ENCODE assay signal across 23 mouse cellular contexts in genomic region chr7:20064100-20064499, GRCm38 (mm10). TPM values are rescaled to one million over a fixed set of nuclear protein-coding genes. Genes with fewer than 3 reads are reported as not detected.
DNase-seq lines count a peak whose midpoint lies in the region; ATAC-seq and TF ChIP-seq lines count a peak whose summit lies in the region.
"Not testable (repeated sequence)": the region's sequence is repeated elsewhere in the genome, so short reads cannot be mapped to it uniquely, and the experiment has no call there.
"Had no signal": no experiment of that assay in that cellular context is flagged by ENCODE, and none has a peak within 500 bp of the region (broad histone marks: within the 10 kb centered on the region; RNA-seq: fewer than 3 reads in every experiment).

No protein-coding gene starts in this region.

- H3K4me1 ChIP-seq in E14TG2a.4 (replicated peaks; ENCODE audit: low read depth, low read length); MEL (ENCODE audit: control insufficient read depth in 1 of 2, insufficient read depth in 2 of 2, low read length in 2 of 2); intestine, postnatal 0 days (replicated peaks; ENCODE audit: control insufficient read depth, insufficient read depth, low read length); small intestine, adult 2 months (ENCODE audit: control insufficient read depth, insufficient read depth, insufficient read length, low read length): not testable (repeated sequence)

- TF ChIP-seq POLR2A in MEL (IDR thresholded peaks at IDR 0.05; ENCODE audit: control insufficient read depth in 1 of 2, insufficient read depth in 1 of 2, low read depth in 1 of 2, low read length in 2 of 2, poor library complexity in 1 of 2); small intestine, adult 2 months (IDR thresholded peaks at IDR 0.05; ENCODE audit: low read depth, low read length): not testable (repeated sequence)

- TF ChIP-seq EP300 in MEL (IDR thresholded peaks at IDR 0.05; ENCODE audit: low read depth in 1 of 2, low read length in 2 of 2) = not testable (repeated sequence)

- H3K4me3 ChIP-seq in E14TG2a.4 (replicated peaks; ENCODE audit: low read length); MEL (ENCODE audit: control insufficient read depth in 1 of 2, insufficient read depth in 1 of 2, low read depth in 2 of 2, low read length in 2 of 2); intestine, postnatal 0 days (ENCODE audit: low read depth, low read length); small intestine, adult 2 months (ENCODE audit: low read depth, low read length): not testable (repeated sequence)

- H3K4me2 ChIP-seq in intestine, postnatal 0 days (replicated peaks; ENCODE audit: low read depth) = not testable (repeated sequence)

- peak; percentile 45 for TF ChIP-seq CTCF in E14TG2a.4 (conservative IDR thresholded peaks at IDR 0.05; ENCODE audit: low read length)
- peak; percentile 45 to 54 (median 50); a peak in 5 of 6 replicates for TF ChIP-seq CTCF in MEL (IDR thresholded peaks at IDR 0.05 in 2 of 3, conservative IDR thresholded peaks at IDR 0.05 in 1 of 3; ENCODE audit: control insufficient read depth in 1 of 3, insufficient read depth in 1 of 3, low read depth in 2 of 3, low read length in 3 of 3, poor library complexity in 1 of 3, severe bottlenecking in 1 of 3)
- TF ChIP-seq CTCF in intestine, postnatal 0 days (IDR thresholded peaks at IDR 0.05; ENCODE audit: low read depth) = peak; percentile 49
- TF ChIP-seq CTCF in small intestine, adult 2 months (IDR thresholded peaks at IDR 0.05; ENCODE audit: extremely low read depth, insufficient read length, insufficient replicate concordance, low read depth, low read length) = peak; percentile 19; the same call in 1 of the 2 replicates

- WGBS in intestine, postnatal 0 days = 73% methylated on average over 4 of the region's 4 CpGs
- WGBS in small intestine, adult 2 months = 68% methylated on average over 4 of the region's 4 CpGs

- H3K27ac ChIP-seq in MEL (ENCODE audit: control insufficient read depth, low read depth, low read length); intestine, postnatal 0 days (ENCODE audit: low read depth, low read length); small intestine, adult 2 months (ENCODE audit: insufficient read depth, low read depth, low read length): not testable (repeated sequence)

- not testable (repeated sequence) for ATAC-seq in intestine, postnatal 0 days

- DNase-seq in 3T3-L1 (ENCODE audit: low read depth, low spot score) = peak; percentile 3
- peak; percentile 30 for DNase-seq in MEL (ENCODE audit: low read depth, low spot score)
- DNase-seq in R1 (ENCODE audit: low read depth, low spot score) = peak; percentile 78
- DNase-seq in thymus, postnatal 25 days = peak; percentile 1

- peak; percentile 36 for TF ChIP-seq RAD21 in MEL (IDR thresholded peaks at IDR 0.05; ENCODE audit: low read depth, low read length)

- not testable (repeated sequence) for H3K9ac ChIP-seq in MEL (ENCODE audit: control insufficient read depth, low read depth, low read length, poor library complexity, severe bottlenecking); intestine, postnatal 0 days (ENCODE audit: low read depth, low read length)

- H3K27me3 ChIP-seq in E14TG2a.4 (ENCODE audit: insufficient read depth, low read length); MEL (ENCODE audit: control insufficient read depth in 1 of 2, insufficient read depth in 2 of 2, low read length in 2 of 2); intestine, postnatal 0 days (replicated peaks; ENCODE audit: control insufficient read depth, insufficient read depth, low read length); small intestine, adult 2 months (ENCODE audit: control insufficient read depth, insufficient read depth, low read length): not testable (repeated sequence)

- H3K36me3 ChIP-seq in E14TG2a.4 (ENCODE audit: insufficient read depth, low read length); MEL (ENCODE audit: control insufficient read depth in 1 of 2, insufficient read depth in 2 of 2, low read length in 2 of 2); intestine, postnatal 0 days (ENCODE audit: control insufficient read depth, insufficient read depth); small intestine, adult 2 months (ENCODE audit: control insufficient read depth, insufficient read depth, low read length): not testable (repeated sequence)

- not testable (repeated sequence) for H3K9me3 ChIP-seq in E14TG2a.4 (ENCODE audit: low read length); MEL (replicated peaks; ENCODE audit: insufficient read depth, low read length); intestine, postnatal 0 days (ENCODE audit: control insufficient read depth)

- not testable (repeated sequence) for H3K79me2 ChIP-seq in MEL (ENCODE audit: control insufficient read depth, insufficient read depth, low read length, poor library complexity)

TF ChIP-seq in MEL, 35 proteins besides CTCF, POLR2A, EP300 and RAD21:
- 0 out of 2 replicates have a peak, but pooled peaks have one; percentile 15 for TF ChIP-seq SMC3 (IDR thresholded peaks at IDR 0.05; ENCODE audit: low read depth, low read length)

RNA-seq across cellular contexts. Expression of gene Vmn1r91, which starts 35.4 kb away (rescaled TPM):
- total RNA-seq in MEL (2012; rRNA removed) = not detected in 2 replicates
- polyA plus RNA-seq in MEL (2012; ENCODE audit: insufficient read depth in 1 of 2, insufficient read length in 2 of 2, low read depth in 1 of 2, low replicate concordance in 2 of 2, missing spikeins in 1 of 2) = not detected
- not detected in 2 replicates for polyA plus RNA-seq in intestine, postnatal 0 days (2015; fragmentation: Nextera tagmentation; extraction: Ambion mirVana)
- polyA plus RNA-seq in small intestine, adult 2 months (2012; rRNA removed) = 0.08 and 0.14 TPM in 2 replicates
- total RNA-seq: adrenal gland, adult 18-20 months; adrenal gland, postnatal 14 days; gastrocnemius, adult 8-10 months; gastrocnemius, postnatal 36 days; heart, postnatal 36 days had no signal
- polyA plus RNA-seq: cortical plate, adult 2 months; embryonic facial prominence, embryonic 12.5 days; forebrain, embryonic 11.5 days; forebrain, embryonic 15.5 days; G1E; heart, embryonic 13.5 days; heart, postnatal 0 days; hindbrain, embryonic 11.5 days; hindbrain, embryonic 15.5 days; intestine, embryonic 14.5 days had no signal

RNA-seq across cellular contexts. Expression of gene Gm16442, which starts 58.3 kb away (rescaled TPM):
- not detected in 2 replicates for total RNA-seq in MEL (2012; rRNA removed)
- polyA plus RNA-seq in MEL (2012; ENCODE audit: insufficient read depth in 1 of 2, insufficient read length in 2 of 2, low read depth in 1 of 2, low replicate concordance in 2 of 2, missing spikeins in 1 of 2) = not detected
- polyA plus RNA-seq in intestine, postnatal 0 days (2015; fragmentation: Nextera tagmentation; extraction: Ambion mirVana) = not detected in 2 replicates
- polyA plus RNA-seq in small intestine, adult 2 months (2012; rRNA removed) = not detected in 2 replicates
- total RNA-seq: adrenal gland, adult 18-20 months; adrenal gland, postnatal 14 days; gastrocnemius, adult 8-10 months; gastrocnemius, postnatal 36 days; heart, postnatal 36 days had no signal
- polyA plus RNA-seq: activated CD4-positive, CD25-positive, alpha-beta regulatory T cell, adult 4 months; cortical plate, adult 2 months; embryonic facial prominence, embryonic 12.5 days; forebrain, embryonic 11.5 days; forebrain, embryonic 15.5 days; G1E; heart, embryonic 13.5 days; heart, postnatal 0 days; hindbrain, embryonic 11.5 days; hindbrain, embryonic 15.5 days; intestine, embryonic 14.5 days had no signal

Comparison
In these comparisons a context has a peak if more than half of its experiments do, and no peak if none do; other contexts are left out.
1. DNase-seq: peak in every context shown above with its lines; median percentile 78 in R1; 30 in MEL; 3 in 3T3-L1; 1 in thymus, postnatal 25 days.